Mouse (Mus musculus) myocyte (in vitro differentiated cells): ENCODE data around the gene Uba5. TPM values are rescaled to one million over a fixed set of nuclear protein-coding genes. Genes with fewer than 3 reads are reported as not detected.

ENCODE experiments used
- H3K27me3 ChIP-seq: one replicate; pipeline ENCODE4 v1.6.1; 2011; ENCODE audit not compliant: control insufficient read depth, insufficient read depth, insufficient read length
- H3K36me3 ChIP-seq: one replicate; pipeline ENCODE4 v1.6.1; 2011; ENCODE audit not compliant: control insufficient read depth, insufficient read depth
- H3K4me2 ChIP-seq: one replicate; pipeline ENCODE4 v1.6.1; 2011; ENCODE audit warnings: low read depth, control low read depth
- H3K4me3 ChIP-seq: one replicate; pipeline ENCODE4 v1.5.1; 2011; ENCODE audit warnings: mild to moderate bottlenecking, control low read depth, moderate library complexity
- H3K79me2 ChIP-seq: one replicate; pipeline ENCODE4 v1.6.1; 2011; ENCODE audit not compliant: control insufficient read depth, insufficient read depth
- H3ac ChIP-seq: one replicate; pipeline ENCODE4 v1.6.1; 2011; ENCODE audit not compliant: control insufficient read depth, insufficient read length
- CEBPB ChIP-seq: IDR thresholded peaks from 2 replicates; pipeline ENCODE4 v1.6.1; 2011; ENCODE audit warnings: mild to moderate bottlenecking, moderate library complexity; ENCODE audit not compliant: poor library complexity, insufficient read depth, severe bottlenecking
- E2F4 ChIP-seq: IDR thresholded peaks from one replicate; pipeline ENCODE4 v1.6.1; 2011; ENCODE audit warnings: mild to moderate bottlenecking, control low read depth, moderate library complexity; ENCODE audit not compliant: insufficient read depth
- MAX ChIP-seq: IDR thresholded peaks from one replicate; pipeline ENCODE4 v1.6.1; 2011; ENCODE audit warnings: low read depth, mild to moderate bottlenecking, control low read depth
- MYOD1 ChIP-seq, 3 experiments: IDR thresholded peaks; one replicate each; pipeline ENCODE4 v1.6.1; 2011; ENCODE audit warnings: control low read depth in 2 of 3, low read depth in 2 of 3, mild to moderate bottlenecking in 2 of 3, moderate library complexity in 1 of 3; ENCODE audit not compliant: insufficient read length in 2 of 3, control insufficient read depth in 1 of 3
- MYOG ChIP-seq, 3 experiments: IDR thresholded peaks; one replicate each; pipeline ENCODE4 v1.6.1; 2011; ENCODE audit warnings: control low read depth in 2 of 3, low read depth in 2 of 3, mild to moderate bottlenecking in 2 of 3; ENCODE audit not compliant: insufficient read length in 2 of 3, control insufficient read depth in 1 of 3, insufficient read depth in 1 of 3
- POLR2A ChIP-seq: IDR thresholded peaks from one replicate; pipeline ENCODE4 v1.6.1; 2011; ENCODE audit warnings: low read depth, mild to moderate bottlenecking, control low read depth, moderate library complexity; ENCODE audit not compliant: insufficient read length
- POLR2AphosphoS2 ChIP-seq: IDR thresholded peaks from one replicate; pipeline ENCODE4 v1.6.1; 2011; ENCODE audit warnings: low read depth, control low read depth; ENCODE audit not compliant: insufficient read length
- REST ChIP-seq: IDR thresholded peaks from one replicate; pipeline ENCODE4 v1.6.1; 2011; ENCODE audit warnings: mild to moderate bottlenecking, control low read depth, moderate library complexity; ENCODE audit not compliant: insufficient read depth, insufficient read length
- SRF ChIP-seq: IDR thresholded peaks from one replicate; pipeline ENCODE4 v1.6.1; 2011; ENCODE audit warnings: low read depth; ENCODE audit not compliant: control insufficient read depth, insufficient read length
- TCF12 ChIP-seq: IDR thresholded peaks from one replicate; pipeline ENCODE4 v1.6.1; 2011; ENCODE audit warnings: mild to moderate bottlenecking, control low read depth; ENCODE audit not compliant: poor library complexity, insufficient read depth, severe bottlenecking
- TCF3 ChIP-seq: IDR thresholded peaks from one replicate; pipeline ENCODE4 v1.6.1; 2011; ENCODE audit warnings: low read depth, control low read depth; ENCODE audit not compliant: insufficient read length
- USF1 ChIP-seq: IDR thresholded peaks from one replicate; pipeline ENCODE4 v1.6.1; 2011; ENCODE audit warnings: low read depth, mild to moderate bottlenecking, control low read depth, moderate library complexity
- polyA plus RNA-seq: library from polyadenylated mRNA; unstranded; fragments of >200 nt; fragmentation: generic; extraction: Trizol; gene quantifications from one replicate; pipeline ENCODE4 v1.2.1, GENCODE M21; 2012; ENCODE audit warnings: missing spikeins

Gene Uba5
- polyA plus RNA-seq, 1 experiment = 20.5 TPM

DNA sequence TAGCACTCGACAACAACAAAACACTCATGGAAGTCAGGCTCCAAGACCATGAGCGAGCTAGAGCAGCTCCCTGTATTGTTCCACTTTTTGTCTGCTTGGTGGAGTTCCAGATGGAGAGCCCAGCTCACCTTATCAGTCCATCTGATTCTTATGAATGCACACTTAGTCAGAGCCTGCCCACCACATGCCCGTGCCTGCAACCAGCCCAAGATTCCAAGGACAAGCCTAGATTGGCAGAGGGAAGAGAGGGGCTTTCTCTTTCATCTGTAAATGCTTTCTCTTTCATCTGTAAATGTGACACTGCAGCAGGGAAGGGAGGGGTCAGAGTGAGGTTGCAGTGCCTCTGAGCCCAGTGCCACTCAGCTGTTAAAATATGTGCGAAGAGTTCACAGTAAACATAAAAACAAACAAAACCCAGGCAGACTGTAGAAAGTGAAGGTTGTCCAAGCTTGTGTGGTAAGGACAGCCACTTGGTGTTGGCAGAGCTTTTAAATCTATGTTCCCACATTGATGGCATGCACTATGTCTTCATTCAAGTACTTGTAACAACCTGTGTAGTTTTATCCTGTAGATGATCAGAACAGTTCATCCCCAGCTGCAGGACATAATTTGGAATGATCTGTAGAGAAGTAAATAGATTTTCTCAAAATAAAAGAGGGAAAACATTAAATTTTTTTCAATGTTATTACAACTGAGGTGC lies 22.9 kb upstream of the Uba5 start:
- H3K4me3 ChIP-seq = no peak overlapping the region
- H3ac ChIP-seq = no peak overlapping the region
- H3K36me3 ChIP-seq = no peaks in the 10 kb centered on the region
- no peaks in the 10 kb centered on the region for H3K27me3 ChIP-seq
- H3K79me2 ChIP-seq = no peaks in the 10 kb centered on the region
- TF ChIP-seq TCF3 (no peak), MAX (no peak), REST (no peak)
- H3K4me2 ChIP-seq = no peak overlapping the region

DNA sequence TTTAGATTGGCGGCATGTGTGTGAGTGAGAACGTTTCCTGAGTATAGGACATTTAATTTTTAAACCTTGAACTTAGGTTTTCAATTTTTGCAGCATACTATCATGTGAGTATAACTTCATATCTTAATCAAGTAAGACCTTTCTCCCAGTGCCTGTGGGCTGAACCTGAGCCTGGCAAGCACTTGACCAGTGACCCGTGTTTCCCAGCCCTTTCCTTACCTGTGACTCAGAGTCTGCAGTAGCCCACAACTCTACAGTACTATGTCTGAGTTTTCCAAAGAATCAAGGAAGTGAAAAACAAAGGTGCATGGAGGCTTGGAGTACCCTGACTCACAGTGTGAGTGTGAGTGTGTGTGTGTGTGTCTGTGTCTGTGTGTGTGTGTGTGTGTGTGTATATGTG lies 17.1 kb upstream of the Uba5 start:
- Histone ChIP-seq H3K27me3 (no peaks in the 10 kb centered on the region), H3K4me2 (no peak overlapping the region), H3K4me3 (no peak overlapping the region), H3K79me2 (no peaks in the 10 kb centered on the region), H3K36me3 (no peaks in the 10 kb centered on the region), H3ac (no peak overlapping the region)
- TF ChIP-seq CEBPB (no peak), TCF3 (no peak), TCF12 (no peak), REST (no peak), SRF (no peak), POLR2AphosphoS2 (no peak), MAX (no peak), MYOG (IDR thresholded peaks at IDR 0.05; ENCODE audit: control insufficient read depth in 1 of 3, insufficient read depth in 1 of 3, insufficient read length in 2 of 3, low read depth in 2 of 3) (no peak), MYOD1 (IDR thresholded peaks at IDR 0.05; ENCODE audit: control insufficient read depth in 1 of 3, insufficient read length in 2 of 3, low read depth in 2 of 3) (no peak), E2F4 (no peak), USF1 (no peak), POLR2A (no peak)

- Histone ChIP-seq H3K4me2 (no peak overlapping the region), H3K36me3 (no peaks in the 10 kb centered on the region), H3ac (no peak overlapping the region), H3K4me3 (no peak overlapping the region), H3K27me3 (no peaks in the 10 kb centered on the region), H3K79me2 (no peaks in the 10 kb centered on the region)
- TF ChIP-seq MYOD1 (IDR thresholded peaks at IDR 0.05; ENCODE audit: control insufficient read depth in 1 of 3, insufficient read length in 2 of 3, low read depth in 2 of 3) = no peak
- no peak for TF ChIP-seq MYOG (IDR thresholded peaks at IDR 0.05; ENCODE audit: control insufficient read depth in 1 of 3, insufficient read depth in 1 of 3, insufficient read length in 2 of 3, low read depth in 2 of 3)
- TF ChIP-seq TCF3 = no peak
- no peak for TF ChIP-seq SRF
These were observed 16.4 kb upstream of the Uba5 start for GRCm38 (mm10) chr9:104079379-104079778.

- H3ac ChIP-seq = no peak overlapping the region
- TF ChIP-seq MAX = no peak
- no peak for TF ChIP-seq E2F4
- TF ChIP-seq POLR2AphosphoS2 = no peak
- TF ChIP-seq TCF12 = no peak
- no peak for TF ChIP-seq MYOG (IDR thresholded peaks at IDR 0.05; ENCODE audit: control insufficient read depth in 1 of 3, insufficient read depth in 1 of 3, insufficient read length in 2 of 3, low read depth in 2 of 3)
- no peak for TF ChIP-seq CEBPB
- no peak for TF ChIP-seq POLR2A
- no peak for TF ChIP-seq REST
- TF ChIP-seq USF1 = no peak
- TF ChIP-seq MYOD1 (IDR thresholded peaks at IDR 0.05; ENCODE audit: control insufficient read depth in 1 of 3, insufficient read length in 2 of 3, low read depth in 2 of 3) = no peak
- no peak for TF ChIP-seq TCF3
- no peaks in the 10 kb centered on the region for H3K27me3 ChIP-seq
- H3K4me2 ChIP-seq = no peak overlapping the region
- H3K4me3 ChIP-seq = no peak overlapping the region
- no peaks in the 10 kb centered on the region for H3K36me3 ChIP-seq
- H3K79me2 ChIP-seq = no peaks in the 10 kb centered on the region
These were observed 15.8 kb upstream of the Uba5 start for GRCm38 (mm10) chr9:104078780-104079179.

GRCm38 (mm10) chr9:104075808-104076207 lies 12.9 kb upstream of the Uba5 start:
- Histone ChIP-seq H3K36me3 (no peaks in the 10 kb centered on the region), H3K4me3 (no peak overlapping the region)

More at GRCm38 (mm10) chr9:104075808-104076207, 12.9 kb upstream of the Uba5 start:
- no peak overlapping the region for H3ac ChIP-seq
- H3K79me2 ChIP-seq = no peaks in the 10 kb centered on the region
- TF ChIP-seq USF1 = no peak
- no peak for TF ChIP-seq MAX
- TF ChIP-seq MYOD1 (IDR thresholded peaks at IDR 0.05; ENCODE audit: control insufficient read depth in 1 of 3, insufficient read length in 2 of 3, low read depth in 2 of 3) = no peak
- TF ChIP-seq CEBPB = no peak
- TF ChIP-seq POLR2A = no peak
- TF ChIP-seq TCF3 = no peak
- no peak for TF ChIP-seq TCF12
- no peak for TF ChIP-seq E2F4
- no peak for TF ChIP-seq MYOG (IDR thresholded peaks at IDR 0.05; ENCODE audit: control insufficient read depth in 1 of 3, insufficient read depth in 1 of 3, insufficient read length in 2 of 3, low read depth in 2 of 3)
- no peak for TF ChIP-seq POLR2AphosphoS2
- no peak for TF ChIP-seq SRF
- TF ChIP-seq REST = no peak
- peaks cover 10% of the 10 kb centered on the region for H3K27me3 ChIP-seq
- H3K4me2 ChIP-seq = no peak overlapping the region
